Mouse (Mus musculus): ENCODE results near the gene Fzd4. TPM values are rescaled to one million over a fixed set of nuclear protein-coding genes. Genes with fewer than 3 reads are reported as not detected.

The Fzd4 gene
- polyA plus RNA-seq, 1 experiment from 2014 or later = 3.0 TPM

GRCm38 (mm10) chr7:89441291-89441690, 37.1 kb downstream of the Fzd4 start:
- Histone ChIP-seq H3K36me3 (no peaks in the 10 kb centered on the region), H3K4me3 (no peak overlapping the region), H3K27ac (no peak overlapping the region), H3K9me3 (no peaks in the 10 kb centered on the region), H3K27me3 (ENCODE audit: insufficient read depth, poor library complexity, severe bottlenecking) (no peaks in the 10 kb centered on the region), H3K4me1 (replicated peaks) (no peaks in the 10 kb centered on the region)
- 75% methylated on average over 7 of the region's 7 CpGs for WGBS
- no peak for DNase-seq (ENCODE audit: low spot score)

GRCm38 (mm10) chr7:89442242-89442641, 38.1 kb downstream of the Fzd4 start:
- Histone ChIP-seq H3K9me3 (no peaks in the 10 kb centered on the region), H3K36me3 (no peaks in the 10 kb centered on the region), H3K27ac (no peak overlapping the region), H3K4me3 (no peak overlapping the region), H3K4me1 (replicated peaks) (no peaks in the 10 kb centered on the region), H3K27me3 (ENCODE audit: insufficient read depth, poor library complexity, severe bottlenecking) (no peaks in the 10 kb centered on the region)
- DNase-seq (ENCODE audit: low spot score) = no peak
- 79% methylated on average over 4 of the region's 4 CpGs for WGBS

DNA sequence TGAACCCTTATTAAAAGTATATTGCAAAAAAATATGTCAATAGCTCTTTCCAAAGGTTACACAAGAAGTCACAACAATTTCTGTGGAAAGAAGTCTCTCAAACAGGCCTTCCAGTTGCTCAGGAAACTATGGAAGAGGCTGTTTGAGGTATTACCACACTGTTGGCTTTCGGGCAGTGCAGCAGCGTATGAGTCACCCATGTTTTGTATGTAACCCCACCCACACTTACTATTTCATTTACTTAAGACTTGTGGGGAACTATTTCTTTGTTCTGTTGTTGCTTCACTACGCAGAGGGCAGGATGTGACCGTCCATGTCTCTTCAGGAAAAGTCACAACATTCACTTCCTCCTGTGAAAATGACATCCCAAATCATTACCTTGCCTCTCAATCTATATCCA, 41.0 kb downstream of the Fzd4 start:
- no peak for DNase-seq (ENCODE audit: low spot score)
- Histone ChIP-seq H3K27ac (no peak overlapping the region), H3K4me1 (replicated peaks) (no peaks in the 10 kb centered on the region), H3K27me3 (ENCODE audit: insufficient read depth, poor library complexity, severe bottlenecking) (no peaks in the 10 kb centered on the region), H3K36me3 (no peaks in the 10 kb centered on the region), H3K9me3 (no peaks in the 10 kb centered on the region), H3K4me3 (no peak overlapping the region)
- WGBS = 83% methylated on average over 4 of the region's 4 CpGs

- H3K27ac ChIP-seq = no peak overlapping the region
- no peaks in the 10 kb centered on the region for H3K27me3 ChIP-seq (ENCODE audit: insufficient read depth, poor library complexity, severe bottlenecking)
- H3K4me3 ChIP-seq = no peak overlapping the region
- no peak for DNase-seq (ENCODE audit: low spot score)
- H3K9me3 ChIP-seq = no peaks in the 10 kb centered on the region
- no peaks in the 10 kb centered on the region for H3K4me1 ChIP-seq (replicated peaks)
- WGBS = 74% methylated on average over 2 of the region's 2 CpGs
- no peaks in the 10 kb centered on the region for H3K36me3 ChIP-seq
Measured at GRCm38 (mm10) chr7:89450312-89450711, 46.2 kb downstream of the Fzd4 start.

DNA sequence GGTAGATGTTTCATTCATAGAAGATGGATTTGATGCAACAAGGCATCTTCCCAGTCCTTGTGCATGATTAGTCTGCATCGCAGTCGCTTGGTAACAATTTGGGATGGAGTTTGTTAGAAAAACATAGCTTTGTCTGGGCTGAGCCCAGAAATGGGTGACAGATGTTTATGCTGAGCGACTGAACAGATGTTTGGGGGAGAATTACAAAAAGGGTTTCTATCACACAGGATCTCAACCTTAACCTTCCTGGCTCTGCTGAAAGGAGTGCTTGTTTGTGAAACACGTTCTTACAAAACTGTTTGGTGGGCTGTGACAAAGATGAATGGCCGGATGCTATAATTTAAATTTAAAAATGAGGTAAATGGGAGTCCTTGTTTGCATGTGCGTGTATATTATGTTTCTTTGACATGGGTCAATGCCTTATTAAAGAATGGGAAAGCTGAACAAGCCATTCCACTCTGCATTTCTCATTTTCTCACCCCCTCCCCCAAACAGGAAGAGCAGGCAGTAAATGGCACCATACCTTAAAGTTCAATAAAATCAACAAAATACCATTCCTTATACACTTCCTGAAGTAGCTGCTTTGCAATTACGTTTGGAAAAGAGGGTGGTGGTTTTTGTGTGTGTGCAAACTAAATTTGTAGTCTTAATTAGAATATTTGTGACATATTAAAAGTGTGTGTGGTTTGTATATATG, 52.4 kb downstream of the Fzd4 start:
- Histone ChIP-seq H3K9me3 (no peaks in the 10 kb centered on the region), H3K4me3 (no peak overlapping the region), H3K27ac (no peak overlapping the region), H3K27me3 (ENCODE audit: insufficient read depth, poor library complexity, severe bottlenecking) (no peaks in the 10 kb centered on the region), H3K36me3 (no peaks in the 10 kb centered on the region), H3K4me1 (replicated peaks) (peaks cover 14% of the 10 kb centered on the region)
- WGBS = 40% methylated on average over 7 of the region's 7 CpGs
- DNase-seq (ENCODE audit: low spot score) = peak; percentile 30

GRCm38 (mm10) chr7:89459691-89460090, 55.5 kb downstream of the Fzd4 start:
- Histone ChIP-seq H3K27me3 (ENCODE audit: insufficient read depth, poor library complexity, severe bottlenecking) (no peaks in the 10 kb centered on the region), H3K9me3 (no peaks in the 10 kb centered on the region), H3K36me3 (no peaks in the 10 kb centered on the region), H3K4me1 (replicated peaks) (peaks cover 18% of the 10 kb centered on the region), H3K27ac (no peak overlapping the region), H3K4me3 (no peak overlapping the region)
- 83% methylated on average over 2 of the region's 2 CpGs for WGBS
- no peak for DNase-seq (ENCODE audit: low spot score)

DNA sequence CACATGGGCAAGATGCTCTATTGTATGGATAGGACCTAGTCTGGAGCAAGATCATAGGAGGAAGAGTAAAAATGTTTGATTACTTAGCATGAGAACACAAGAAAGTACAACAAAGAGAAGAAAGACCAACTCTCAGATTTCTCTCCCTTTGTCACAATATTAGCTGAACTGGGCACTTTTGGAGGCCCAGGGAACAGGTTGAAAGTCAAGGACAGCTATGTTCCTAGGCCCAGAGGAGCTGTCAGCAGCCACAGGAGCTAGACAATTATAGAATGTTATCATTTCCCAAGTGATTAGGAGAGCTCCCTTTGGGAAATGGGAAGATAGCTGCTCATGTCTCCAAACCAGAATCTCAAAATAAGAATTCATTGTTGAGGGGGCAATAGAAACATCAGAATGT, 56.8 kb downstream of the Fzd4 start:
- H3K36me3 ChIP-seq = no peaks in the 10 kb centered on the region
- H3K27me3 ChIP-seq (ENCODE audit: insufficient read depth, poor library complexity, severe bottlenecking) = no peaks in the 10 kb centered on the region
- H3K4me3 ChIP-seq = no peak overlapping the region
- H3K9me3 ChIP-seq = no peaks in the 10 kb centered on the region
- H3K27ac ChIP-seq = no peak overlapping the region
- peaks cover 18% of the 10 kb centered on the region for H3K4me1 ChIP-seq (replicated peaks)
- no peak for DNase-seq (ENCODE audit: low spot score)

- H3K27me3 ChIP-seq (ENCODE audit: insufficient read depth, poor library complexity, severe bottlenecking) = no peaks in the 10 kb centered on the region
- no peaks in the 10 kb centered on the region for H3K9me3 ChIP-seq
- no peaks in the 10 kb centered on the region for H3K36me3 ChIP-seq
- H3K4me3 ChIP-seq = no peak overlapping the region
- 67% methylated on average over 3 of the region's 3 CpGs for WGBS
- H3K4me1 ChIP-seq (replicated peaks) = peaks cover 14% of the 10 kb centered on the region
- peak; percentile 15 for DNase-seq (ENCODE audit: low spot score)
- no peak overlapping the region for H3K27ac ChIP-seq
Measured at GRCm38 (mm10) chr7:89461351-89461750, 57.2 kb downstream of the Fzd4 start.

Other genes with a start within 250 kb of the Fzd4 start
- gene Tmem135, start 133 bp upstream of the Fzd4 start, polyA plus RNA-seq (2016; fragmentation: Nextera tagmentation; extraction: Ambion mirVana) = 14.9 and 15.0 TPM in 2 replicates
- 23.6 and 25.3 TPM in 2 replicates for gene Prss23, start 122.8 kb downstream of the Fzd4 start, polyA plus RNA-seq (2016; fragmentation: Nextera tagmentation; extraction: Ambion mirVana)
- gene Me3, start 228.0 kb downstream of the Fzd4 start, polyA plus RNA-seq (2016; fragmentation: Nextera tagmentation; extraction: Ambion mirVana) = 1.4 and 3.3 TPM in 2 replicates